Mouse (Mus musculus) CH12.LX (cell line): Measurements from ENCODE around the gene AC129217.1. TPM values are rescaled to one million over a fixed set of nuclear protein-coding genes. Genes with fewer than 3 reads are reported as not detected.

Experiments
- DNase-seq: peaks from one replicate; pipeline ENCODE4 v3.0.0-alpha.2; 2013; ENCODE audit errors: extremely low read depth
- H3K27ac ChIP-seq: 2 replicates; pipeline ENCODE4 v1.5.1; 2012; ENCODE audit warnings: low read depth, mild to moderate bottlenecking, control low read depth, moderate library complexity; ENCODE audit not compliant: insufficient read depth
- H3K27me3 ChIP-seq: replicated peaks from 2 replicates; pipeline ENCODE3; 2012; ENCODE audit warnings: inconsistent platforms
- H3K36me3 ChIP-seq, 2 experiments: replicated peaks in 1 of 2; 2 replicates each; pipeline versions ENCODE3 to v1.6.1; 2012; ENCODE audit warnings: inconsistent platforms in 1 of 2, low read length in 1 of 2, mild to moderate bottlenecking in 1 of 2, mixed read lengths in 1 of 2, moderate library complexity in 1 of 2; ENCODE audit not compliant: control insufficient read depth in 1 of 2, insufficient read depth in 1 of 2
- H3K4me1 ChIP-seq, 2 experiments: 2 replicates each; pipeline ENCODE4 v1.6.1; 2012; ENCODE audit warnings: inconsistent platforms in 1 of 2, moderate library complexity in 1 of 2; ENCODE audit not compliant: insufficient read depth in 2 of 2, control insufficient read depth in 1 of 2
- H3K4me2 ChIP-seq: 2 replicates; pipeline ENCODE4 v1.6.1; 2012; ENCODE audit warnings: low read depth, mild to moderate bottlenecking, control low read depth; ENCODE audit not compliant: poor library complexity, insufficient read depth, severe bottlenecking
- H3K4me3 ChIP-seq, 3 experiments: fragments of 150-350 bp in 1 of 3; sonication (generic) in 1 of 3; replicated peaks in 1 of 3; 2 replicates each; pipeline versions ENCODE3 to v1.5.1; 2011 to 2012; ENCODE audit warnings: low read depth in 2 of 3, low read length in 2 of 3, mild to moderate bottlenecking in 2 of 3, moderate library complexity in 2 of 3, control low read depth in 1 of 3, improper control_type of control experiment in 1 of 3, inconsistent platforms in 1 of 3, mixed read lengths in 1 of 3; ENCODE audit not compliant: poor library complexity in 1 of 3
- H3K79me2 ChIP-seq: replicated peaks from 2 replicates; pipeline ENCODE4 v1.6.1; 2012; ENCODE audit warnings: mild to moderate bottlenecking, moderate library complexity; ENCODE audit not compliant: control insufficient read depth, poor library complexity, insufficient read depth, severe bottlenecking; ENCODE audit errors: extremely low read depth
- H3K9ac ChIP-seq: 2 replicates; pipeline ENCODE4 v1.6.1; 2012; ENCODE audit warnings: low read depth, mild to moderate bottlenecking, control low read depth, moderate library complexity; ENCODE audit not compliant: insufficient read depth
- H3K9me3 ChIP-seq: replicated peaks from 2 replicates; pipeline ENCODE3; 2012; ENCODE audit warnings: low read length, inconsistent platforms, mixed read lengths
- CHD1 ChIP-seq: IDR thresholded peaks from 2 replicates; pipeline ENCODE4 v1.6.1; 2012; ENCODE audit warnings: low read depth, low read length, improper control_type of control experiment, inconsistent platforms
- CHD2 ChIP-seq: IDR thresholded peaks from 2 replicates; pipeline ENCODE4 v1.6.1; 2011; ENCODE audit warnings: low read length, improper control_type of control experiment
- E2F4 ChIP-seq: IDR thresholded peaks from 2 replicates; pipeline ENCODE4 v1.6.1; 2011; ENCODE audit warnings: low read depth, low read length, improper control_type of control experiment; ENCODE audit not compliant: insufficient replicate concordance
- EP300 ChIP-seq: IDR thresholded peaks from 2 replicates; pipeline ENCODE4 v1.6.1; 2011; ENCODE audit warnings: low read length, improper control_type of control experiment
- ETS1 ChIP-seq: conservative IDR thresholded peaks from 2 replicates; pipeline ENCODE4 v1.6.1; 2012; ENCODE audit warnings: low read depth, mild to moderate bottlenecking, inconsistent platforms, low read length, improper control_type of control experiment, moderate library complexity
- HCFC1 ChIP-seq: IDR thresholded peaks from 2 replicates; pipeline ENCODE4 v1.6.1; 2012; ENCODE audit warnings: low read depth, mild to moderate bottlenecking, inconsistent platforms, low read length, improper control_type of control experiment
- IRF4 ChIP-seq: IDR thresholded peaks from 2 replicates; pipeline ENCODE4 v1.6.1; 2014; ENCODE audit warnings: low read depth, mild to moderate bottlenecking, inconsistent platforms, low read length, improper control_type of control experiment
- JUND ChIP-seq: conservative IDR thresholded peaks from 2 replicates; pipeline ENCODE4 v1.6.1; 2011; ENCODE audit warnings: low read depth, low read length, improper control_type of control experiment
- KAT2A ChIP-seq: IDR thresholded peaks from 2 replicates; pipeline ENCODE4 v1.6.1; 2012; ENCODE audit warnings: low read length, improper control_type of control experiment, inconsistent platforms; ENCODE audit not compliant: insufficient replicate concordance
- MAFK ChIP-seq: IDR thresholded peaks from 2 replicates; pipeline ENCODE4 v1.6.1; 2011; ENCODE audit warnings: low read length, improper control_type of control experiment; ENCODE audit not compliant: insufficient replicate concordance
- MAX ChIP-seq: IDR thresholded peaks from 2 replicates; pipeline ENCODE4 v1.6.1; 2011; ENCODE audit warnings: low read length, improper control_type of control experiment
- MAZ ChIP-seq: IDR thresholded peaks from 2 replicates; pipeline ENCODE4 v1.6.1; 2012; ENCODE audit warnings: low read depth, mild to moderate bottlenecking, inconsistent platforms, low read length, improper control_type of control experiment, moderate library complexity
- MEF2A ChIP-seq: IDR thresholded peaks from 2 replicates; pipeline ENCODE4 v1.6.1; 2014; ENCODE audit warnings: low read depth, mild to moderate bottlenecking, inconsistent platforms, low read length, improper control_type of control experiment, borderline replicate concordance
- MXI1 ChIP-seq: IDR thresholded peaks from 2 replicates; pipeline ENCODE4 v1.6.1; 2011; ENCODE audit warnings: mild to moderate bottlenecking, low read depth, low read length, improper control_type of control experiment
- PAX5 ChIP-seq: IDR thresholded peaks from 2 replicates; pipeline ENCODE4 v1.6.1; 2012; ENCODE audit warnings: low read length, inconsistent platforms, mixed read lengths
- POLR2A ChIP-seq: IDR thresholded peaks from 2 replicates; pipeline ENCODE4 v1.6.1; 2011; ENCODE audit warnings: low read depth, mild to moderate bottlenecking, improper control_type of control experiment, low read length
- POLR2AphosphoS2 ChIP-seq: IDR thresholded peaks from 2 replicates; pipeline ENCODE4 v1.6.1; 2011; ENCODE audit warnings: low read depth, low read length, improper control_type of control experiment
- SMC3 ChIP-seq: IDR thresholded peaks from 2 replicates; pipeline ENCODE4 v1.6.1; 2011; ENCODE audit warnings: low read depth, low read length, improper control_type of control experiment
- TCF12 ChIP-seq: IDR thresholded peaks from 2 replicates; pipeline ENCODE4 v1.6.1; 2014; ENCODE audit warnings: low read depth, mild to moderate bottlenecking, inconsistent platforms, low read length, improper control_type of control experiment
- ZKSCAN1 ChIP-seq: IDR thresholded peaks from 2 replicates; pipeline ENCODE4 v1.6.1; 2012; ENCODE audit warnings: low read depth, inconsistent platforms, low read length, improper control_type of control experiment, borderline replicate concordance
- ZMIZ1 ChIP-seq: IDR thresholded peaks from 2 replicates; pipeline ENCODE4 v1.6.1; 2012; ENCODE audit warnings: low read depth, mild to moderate bottlenecking, inconsistent platforms, low read length, improper control_type of control experiment
- ZNF384 ChIP-seq: IDR thresholded peaks from 2 replicates; pipeline ENCODE4 v1.6.1; 2012; ENCODE audit warnings: low read depth, low read length, improper control_type of control experiment, inconsistent platforms
- dilution Hi-C: fragments of 300-500 bp; cut with MboI; formaldehyde crosslinking; loops from 2 replicates; pipeline ENCODE4 v1.14.3; 2020; ENCODE audit warnings: low sequenced_read_pairs; ENCODE audit not compliant: extremely low pct_unique_long_range_greater_than_20kb, extremely low pct_ligation_motif_present
- in situ Hi-C: fragments of 300-500 bp; cut with MboI; formaldehyde crosslinking; loops from 3 replicates; pipeline ENCODE4 v1.14.3; 2019; ENCODE audit warnings: low sequenced_read_pairs, low pct_ligation_motif_present, low pct_unique_long_range_greater_than_20kb, mixed read lengths
- polyA plus RNA-seq: library from polyadenylated mRNA; unstranded; fragments of >175 nt; gene quantifications from 2 replicates; pipeline ENCODE4 v1.2.1, GENCODE M21; 2012; ENCODE audit warnings: low read depth; ENCODE audit not compliant: insufficient read length
- total RNA-seq, 2 experiments: library from RNA; depleted of rRNA; stranded (reverse); fragments of 300-350 nt in 1 of 2; fragments of >200 nt in 1 of 2; gene quantifications; 2 replicates each; pipeline ENCODE4 v1.2.3; 2012 to 2014

AC129217.1 gene
- total and polyA plus RNA-seq, 3 experiments: 0.25 to 77.4 (median 5.1) TPM

- Histone ChIP-seq H3K27ac (no peak overlapping the region), H3K27me3 (no peaks in the 10 kb centered on the region), H3K4me2 (peak overlapping the region; percentile 96), H3K9me3 (no peaks in the 10 kb centered on the region), H3K79me2 (peaks cover 20% of the 10 kb centered on the region), H3K4me3 (peak overlapping the region; percentile 54 to 81 (median 65)), H3K9ac (peak overlapping the region; percentile 75), H3K36me3 (peaks cover 16 to 50% of the 10 kb centered on the region in 2 experiments), H3K4me1 (peaks cover 11 to 38% of the 10 kb centered on the region in 2 experiments)
- dilution Hi-C loops (no loop called here), in situ Hi-C loops (loop anchor here (25.0 kb wide), 1 partner anchor 1021 kb away; no protein-coding TSS in a partner anchor)
- no peak for DNase-seq
- TF ChIP-seq POLR2AphosphoS2 (no peak), HCFC1 (no peak), CHD2 (no peak), MAFK (no peak), E2F4 (no peak), ZMIZ1 (no peak), MAZ (no peak), PAX5 (no peak), MXI1 (no peak), JUND (no peak), ZKSCAN1 (no peak), KAT2A (no peak)
Measured at GRCm38 (mm10) chr19:8841012-8841411, 11.4 kb downstream of the AC129217.1 start.

- in situ Hi-C loops (loop anchor here (25.0 kb wide), 1 partner anchor 1019 kb away; no protein-coding TSS in a partner anchor), dilution Hi-C loops (no loop called here)
- peaks cover 36 to 66% of the 10 kb centered on the region in 2 experiments for H3K36me3 ChIP-seq
- no peak overlapping the region for H3K4me3 ChIP-seq
- H3K9ac ChIP-seq: no peak overlapping the region
- H3K27ac ChIP-seq: no peak overlapping the region
- no peaks in the 10 kb centered on the region for H3K9me3 ChIP-seq
- no peaks in the 10 kb centered on the region for H3K27me3 ChIP-seq
- peaks cover 9 to 31% of the 10 kb centered on the region in 2 experiments for H3K4me1 ChIP-seq
- DNase-seq: no peak
- no peak overlapping the region for H3K4me2 ChIP-seq
- TF ChIP-seq ZMIZ1: no peak
- TF ChIP-seq POLR2A: no peak
- TF ChIP-seq TCF12: no peak
- no peak for TF ChIP-seq CHD2
- no peak for TF ChIP-seq MEF2A
- TF ChIP-seq MXI1: no peak
- TF ChIP-seq MAX: no peak
- TF ChIP-seq IRF4: no peak
- TF ChIP-seq ZKSCAN1: no peak
- no peak for TF ChIP-seq SMC3
- no peak for TF ChIP-seq ETS1
- no peak for TF ChIP-seq JUND
- TF ChIP-seq HCFC1: no peak
- TF ChIP-seq KAT2A: no peak
- no peak for TF ChIP-seq EP300
- no peak for TF ChIP-seq PAX5
- TF ChIP-seq ZNF384: no peak
- no peak for TF ChIP-seq CHD1
- no peak for TF ChIP-seq POLR2AphosphoS2
- H3K79me2 ChIP-seq: peaks cover 20% of the 10 kb centered on the region
Measured at GRCm38 (mm10) chr19:8842961-8843360, 13.4 kb downstream of the AC129217.1 start.
